Mouse (Mus musculus) embryonic facial prominence, embryonic 14.5 days (tissue): ENCODE results near the gene Krt6a. TPM values are rescaled to one million over a fixed set of nuclear protein-coding genes. Genes with fewer than 3 reads are reported as not detected.
"Not testable (repeated sequence)": the region's sequence is repeated elsewhere in the genome, so short reads cannot be mapped to it uniquely, and the experiment has no call there.

Experiments
- ATAC-seq: fragments of 200-750 bp; cut with Nextera tagmentation; 2 replicates; pipeline ENCODE4 v1.8.0; 2017; ENCODE audit warnings: low read depth, moderate number of reproducible peaks, moderate TSS enrichment
- DNase-seq: peaks from one replicate; pipeline ENCODE4 v3.0.0-alpha.2; 2015; ENCODE audit warnings: low spot score
- H3K27ac ChIP-seq: fragments of 300-500 bp; sonication (generic); replicated peaks from 2 replicates; pipeline ENCODE4 v1.5.1; 2014; ENCODE audit warnings: low read depth, mild to moderate bottlenecking, low read length, moderate library complexity
- H3K27me3 ChIP-seq: fragments of 300-500 bp; sonication (generic); replicated peaks from 2 replicates; pipeline ENCODE4 v1.6.1; 2014; ENCODE audit warnings: low read length; ENCODE audit not compliant: control insufficient read depth, insufficient read depth
- H3K36me3 ChIP-seq: fragments of 300-500 bp; sonication (generic); 2 replicates; pipeline ENCODE4 v1.6.1; 2014; ENCODE audit warnings: low read length, mixed read lengths; ENCODE audit not compliant: control insufficient read depth, insufficient read depth
- H3K4me1 ChIP-seq: fragments of 300-500 bp; sonication (generic); 2 replicates; pipeline ENCODE4 v1.6.1; 2014; ENCODE audit warnings: antibody characterized with exemption, low read length; ENCODE audit not compliant: control insufficient read depth, insufficient read depth
- H3K4me2 ChIP-seq: fragments of 300-500 bp; sonication (generic); 2 replicates; pipeline ENCODE4 v1.6.1; 2014; ENCODE audit warnings: low read depth, mild to moderate bottlenecking, low read length, moderate library complexity, mixed read lengths
- H3K4me3 ChIP-seq: fragments of 300-500 bp; sonication (generic); 2 replicates; pipeline ENCODE4 v1.5.1; 2014; ENCODE audit warnings: low read depth, mild to moderate bottlenecking, low read length
- H3K9ac ChIP-seq: fragments of 300-500 bp; sonication (generic); 2 replicates; pipeline ENCODE4 v1.6.1; 2014; ENCODE audit warnings: low read depth, mild to moderate bottlenecking, low read length, moderate library complexity, mixed read lengths
- H3K9me3 ChIP-seq: fragments of 300-500 bp; sonication (generic); 2 replicates; pipeline ENCODE4 v1.6.1; 2016; ENCODE audit warnings: low read length; ENCODE audit not compliant: control insufficient read depth
- WGBS: fragments of 180-500 bp; shearing (Covaris S2); extraction: QIAGEN DNeasy Blood & Tissue Kit; methylation state at CpG from one replicate; pipeline ENCODE4 v1.1.7; 2014; 5-methylcytosine and 5-hydroxymethylcytosine counted together
- polyA plus RNA-seq: library from polyadenylated mRNA; unstranded; fragments of >200 nt; fragmentation: Nextera tagmentation; extraction: Ambion mirVana; gene quantifications from 2 replicates; pipeline ENCODE4 v1.2.1, GENCODE M21; 2014

Krt6a gene
- polyA plus RNA-seq, 1 experiment from 2014 or later = 120 TPM

DNA sequence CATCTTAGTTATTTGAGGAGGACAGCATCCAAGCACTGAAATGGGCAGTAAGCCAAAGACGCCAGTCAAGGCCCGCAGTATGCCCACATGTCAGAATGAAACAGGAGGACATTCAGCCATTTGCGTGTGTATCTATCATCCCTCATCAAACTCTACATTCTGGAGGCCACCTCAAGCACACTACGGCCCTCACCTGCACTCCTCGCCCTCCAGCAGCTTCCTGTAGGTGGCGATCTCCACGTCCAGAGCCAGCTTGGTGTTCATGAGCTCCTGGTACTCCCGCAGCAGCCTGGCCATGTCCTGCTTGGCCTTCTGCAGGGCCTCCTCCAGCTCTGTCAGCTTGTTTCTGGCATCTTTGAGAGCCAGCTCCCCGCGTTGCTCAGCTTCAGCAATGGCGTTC lies 14.6 kb upstream of the Krt6a start:
- H3K4me2 ChIP-seq = no peak overlapping the region
- DNase-seq (no peak), ATAC-seq (no peak)
- H3K27ac ChIP-seq = no peak overlapping the region
- no peaks in the 10 kb centered on the region for H3K9me3 ChIP-seq
- H3K27me3 ChIP-seq = no peaks in the 10 kb centered on the region
- H3K36me3 ChIP-seq = no peaks in the 10 kb centered on the region
- H3K9ac ChIP-seq = no peak overlapping the region
- peaks cover 8% of the 10 kb centered on the region; the same call in 1 of the 2 replicates for H3K4me1 ChIP-seq
- 66% methylated on average over 11 of the region's 11 CpGs for WGBS
- no peak overlapping the region for H3K4me3 ChIP-seq

- no peaks in the 10 kb centered on the region for H3K9me3 ChIP-seq
- WGBS = 90% methylated on average over 8 of the region's 9 CpGs
- no peaks in the 10 kb centered on the region for H3K27me3 ChIP-seq
- H3K27ac ChIP-seq = no peak overlapping the region
- H3K36me3 ChIP-seq = no peaks in the 10 kb centered on the region
- H3K4me3 ChIP-seq = no peak overlapping the region
- ATAC-seq = no peak
- 0 out of 2 replicates have a peak, but pooled peaks cover 3% of the 10 kb centered on the region for H3K4me1 ChIP-seq
- no peak overlapping the region for H3K9ac ChIP-seq
- no peak for DNase-seq
- H3K4me2 ChIP-seq = no peak overlapping the region
These were observed 13.3 kb upstream of the Krt6a start for GRCm38 (mm10) chr15:101707454-101707853.

DNA sequence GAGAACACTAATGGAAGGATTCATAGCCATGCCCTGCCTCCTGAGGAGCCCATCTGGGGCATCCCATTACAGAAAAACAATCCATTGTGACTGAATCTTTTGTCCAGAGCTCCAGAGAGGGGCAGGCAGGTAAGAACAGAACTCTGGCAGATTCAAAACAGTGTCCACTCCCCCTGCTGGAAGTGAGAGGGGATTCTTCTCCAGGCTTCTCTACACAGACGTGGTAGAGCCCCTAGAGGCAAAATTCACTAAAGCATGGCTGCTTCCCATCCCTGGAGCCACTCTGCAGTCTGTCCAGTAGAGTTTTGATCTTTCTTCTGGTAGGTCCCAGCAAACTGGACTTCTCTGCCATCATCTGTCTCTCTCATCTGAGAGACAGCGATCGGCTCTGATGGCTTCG lies 10.0 kb upstream of the Krt6a start:
- no peaks in the 10 kb centered on the region for H3K4me1 ChIP-seq
- WGBS = 72% methylated on average over 4 of the region's 4 CpGs
- no peaks in the 10 kb centered on the region for H3K36me3 ChIP-seq
- no peak overlapping the region for H3K9ac ChIP-seq
- H3K27ac ChIP-seq = no peak overlapping the region
- H3K27me3 ChIP-seq = no peaks in the 10 kb centered on the region
- no peak overlapping the region for H3K4me2 ChIP-seq
- ATAC-seq = peak; percentile 50; the same call in 1 of the 2 replicates
- H3K9me3 ChIP-seq = no peaks in the 10 kb centered on the region
- no peak overlapping the region for H3K4me3 ChIP-seq
- DNase-seq = peak; percentile 72

DNA sequence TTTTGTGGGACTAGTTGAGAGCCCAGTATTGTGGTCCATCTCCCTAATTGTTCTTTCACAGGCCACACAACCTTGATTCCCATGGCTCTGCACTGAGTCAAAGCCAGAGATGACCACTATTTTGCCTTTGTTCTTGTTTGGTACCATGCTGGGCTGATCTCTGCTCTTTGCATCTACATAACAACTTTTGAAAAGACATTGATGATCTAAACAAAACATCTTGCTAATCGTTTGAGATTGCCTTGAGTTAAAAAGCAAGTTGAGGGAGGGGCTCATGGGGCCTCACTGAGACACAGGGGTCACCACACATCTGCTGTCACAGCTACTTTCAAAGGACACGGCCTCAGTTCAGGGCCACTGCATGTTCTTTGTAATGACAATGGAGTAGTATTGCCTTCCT lies 8.3 kb upstream of the Krt6a start:
- Histone ChIP-seq H3K36me3 (no peaks in the 10 kb centered on the region), H3K27ac (no peak overlapping the region), H3K9me3 (no peaks in the 10 kb centered on the region), H3K27me3 (no peaks in the 10 kb centered on the region), H3K4me3 (no peak overlapping the region), H3K4me1 (no peaks in the 10 kb centered on the region), H3K9ac (no peak overlapping the region), H3K4me2 (no peak overlapping the region)
- no peak for ATAC-seq
- no peak for DNase-seq
- 28% methylated on average over 2 of the region's 2 CpGs for WGBS

- Histone ChIP-seq H3K4me2 (no peak overlapping the region), H3K9ac (no peak overlapping the region), H3K9me3 (no peaks in the 10 kb centered on the region), H3K27me3 (no peaks in the 10 kb centered on the region), H3K4me1 (no peaks in the 10 kb centered on the region; the same call in 1 of the 2 replicates), H3K27ac (no peak overlapping the region), H3K36me3 (no peaks in the 10 kb centered on the region), H3K4me3 (no peak overlapping the region)
- DNase-seq (no peak), ATAC-seq (no peak)
- 55% methylated on average over 8 of the region's 8 CpGs for WGBS
These were observed 5.8 kb upstream of the Krt6a start for GRCm38 (mm10) chr15:101699866-101700265.

GRCm38 (mm10) chr15:101699192-101699591 lies 5.1 kb upstream of the Krt6a start:
- no peak overlapping the region for H3K4me2 ChIP-seq
- 52% methylated on average over 3 of the region's 3 CpGs for WGBS
- ATAC-seq = no peak

DNA sequence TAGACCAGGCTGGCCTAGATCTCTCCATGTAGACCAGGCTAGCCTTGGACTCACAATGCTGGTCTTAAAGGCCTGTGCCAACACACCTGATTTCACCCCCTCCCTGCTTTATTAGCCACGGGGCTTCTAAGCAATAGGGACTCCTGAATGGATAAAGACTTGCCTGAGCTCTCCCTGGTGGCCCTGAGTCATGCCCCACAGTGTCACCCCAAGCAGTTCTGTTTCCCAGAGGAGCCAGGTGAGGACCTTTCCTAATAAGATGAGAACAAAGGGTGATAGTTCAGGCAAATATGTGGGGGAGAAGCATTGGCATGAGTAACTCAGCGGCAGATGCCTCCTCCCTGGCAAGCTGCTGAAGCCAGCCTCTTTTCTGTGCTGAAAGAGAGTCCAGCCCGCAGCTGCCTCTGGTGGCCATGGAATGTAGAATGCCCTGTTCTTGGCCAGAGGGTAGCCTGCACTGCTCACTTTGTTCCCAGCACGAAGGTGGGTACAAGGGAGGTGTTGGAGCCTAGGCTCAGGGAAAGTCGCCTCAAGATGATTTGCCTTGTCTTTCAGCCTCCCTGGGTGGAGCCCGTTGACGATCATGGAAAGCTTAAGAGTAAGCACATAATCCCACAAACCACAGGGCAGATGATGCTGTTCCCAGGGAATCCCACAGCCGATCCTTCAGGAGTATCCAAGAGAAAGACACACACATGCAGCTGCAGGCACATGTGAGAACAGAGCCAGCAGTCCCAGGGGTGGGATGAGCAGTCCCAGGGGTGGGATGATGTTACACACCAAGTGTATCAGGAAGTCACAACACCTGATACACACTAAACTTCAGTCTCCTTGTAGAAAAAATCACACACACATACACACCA lies 3.5 kb upstream of the Krt6a start:
- Histone ChIP-seq H3K9me3 (no peaks in the 10 kb centered on the region), H3K4me1 (no peaks in the 10 kb centered on the region; the same call in 1 of the 2 replicates), H3K27ac (no peak overlapping the region), H3K4me3 (no peak overlapping the region), H3K36me3 (no peaks in the 10 kb centered on the region), H3K9ac (no peak overlapping the region), H3K4me2 (no peak overlapping the region), H3K27me3 (no peaks in the 10 kb centered on the region)
- ATAC-seq (peak; percentile 80; the same call in 1 of the 2 replicates), DNase-seq (peak; percentile 45)
- 61% methylated on average over 8 of the region's 8 CpGs for WGBS

More at GRCm38 (mm10) chr15:101699192-101699591, 5.1 kb upstream of the Krt6a start:
- no peaks in the 10 kb centered on the region for H3K36me3 ChIP-seq
- no peak for DNase-seq
- no peaks in the 10 kb centered on the region for H3K27me3 ChIP-seq
- no peak overlapping the region for H3K27ac ChIP-seq
- H3K4me1 ChIP-seq = no peaks in the 10 kb centered on the region; the same call in 1 of the 2 replicates
- H3K9ac ChIP-seq = no peak overlapping the region
- H3K9me3 ChIP-seq = no peaks in the 10 kb centered on the region
- no peak overlapping the region for H3K4me3 ChIP-seq

DNA sequence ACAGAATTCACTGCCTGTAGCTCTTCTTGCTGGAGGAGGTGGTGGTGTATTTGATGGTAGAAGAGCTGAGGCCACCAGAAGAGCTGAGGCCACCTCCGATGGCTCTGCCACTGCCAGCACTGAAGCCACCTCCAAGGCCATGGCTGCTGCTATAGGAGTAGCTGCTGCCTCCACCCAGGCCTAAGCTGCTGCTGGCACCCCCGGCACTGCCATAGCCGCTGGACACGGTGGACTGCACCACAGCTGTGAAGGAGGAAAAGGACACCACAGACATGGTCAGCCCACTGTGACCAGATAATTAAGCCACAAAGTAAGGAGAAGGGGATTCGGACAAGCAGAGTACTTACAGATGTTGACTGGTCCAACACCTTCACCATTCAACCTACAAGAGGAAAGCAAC lies 3.6 kb downstream of the Krt6a start:
- not testable (repeated sequence) for H3K27me3 ChIP-seq, H3K9me3 ChIP-seq, ATAC-seq, H3K4me2 ChIP-seq, H3K27ac ChIP-seq, H3K36me3 ChIP-seq, DNase-seq, H3K4me1 ChIP-seq, H3K9ac ChIP-seq, H3K4me3 ChIP-seq
- 92% methylated on average over 5 of the region's 5 CpGs for WGBS

DNA sequence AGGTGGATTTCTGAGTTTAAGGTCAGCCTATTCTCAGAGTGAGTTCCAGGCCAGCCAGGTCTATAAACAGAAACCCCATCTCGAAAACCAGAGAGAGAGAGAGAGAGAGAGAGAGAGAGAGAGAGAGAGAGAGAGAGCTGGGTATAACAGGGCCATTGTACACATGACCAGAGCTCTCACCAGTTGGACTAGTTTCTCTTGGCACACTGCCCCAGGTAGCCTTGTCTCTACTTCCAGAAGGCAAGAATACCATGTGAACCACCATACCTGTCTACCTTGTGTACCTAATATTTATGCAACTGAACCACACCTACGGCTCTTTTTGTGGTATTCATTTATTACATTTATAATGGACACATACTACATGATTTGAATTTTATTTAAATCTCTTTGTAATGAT lies 5.9 kb downstream of the Krt6a start:
- H3K4me3 ChIP-seq = no peak overlapping the region
- H3K27ac ChIP-seq = no peak overlapping the region
- no peak overlapping the region for H3K4me2 ChIP-seq
- no peaks in the 10 kb centered on the region for H3K36me3 ChIP-seq
- ATAC-seq (no peak), DNase-seq (peak; percentile 55)
- no peaks in the 10 kb centered on the region for H3K27me3 ChIP-seq
- no peaks in the 10 kb centered on the region for H3K4me1 ChIP-seq
- no peak overlapping the region for H3K9ac ChIP-seq
- 65% methylated on average over 2 of the region's 2 CpGs for WGBS
- H3K9me3 ChIP-seq = no peaks in the 10 kb centered on the region
